Mouse (Mus musculus) MEL (cell line): ENCODE results near the gene Sptbn4. TPM values are rescaled to one million over a fixed set of nuclear protein-coding genes. Genes with fewer than 3 reads are reported as not detected.

Experiments
- DNase-seq: peaks from one replicate; pipeline ENCODE4 v3.0.0; 2011; ENCODE audit warnings: low read depth, low spot score
- H3K27ac ChIP-seq: 2 replicates; pipeline ENCODE4 v1.5.1; 2012; ENCODE audit warnings: low read depth, mild to moderate bottlenecking, control low read depth, low read length, moderate library complexity; ENCODE audit not compliant: control insufficient read depth
- H3K27me3 ChIP-seq, 2 experiments: fragments of 150-350 bp in 1 of 2; sonication (generic) in 1 of 2; 2 replicates each; pipeline ENCODE4 v1.6.1; 2012; ENCODE audit warnings: low read length in 2 of 2, mild to moderate bottlenecking in 2 of 2, improper control_type of control experiment in 1 of 2, moderate library complexity in 1 of 2; ENCODE audit not compliant: insufficient read depth in 2 of 2, control insufficient read depth in 1 of 2
- H3K36me3 ChIP-seq, 2 experiments: 2 replicates each; pipeline ENCODE4 v1.6.1; 2012 to 2014; ENCODE audit warnings: low read length in 2 of 2, improper control_type of control experiment in 1 of 2, inconsistent platforms in 1 of 2, mild to moderate bottlenecking in 1 of 2; ENCODE audit not compliant: insufficient read depth in 2 of 2, control insufficient read depth in 1 of 2
- H3K4me1 ChIP-seq, 2 experiments: fragments of 150-350 bp in 1 of 2; sonication (generic) in 1 of 2; 2 replicates each; pipeline ENCODE4 v1.6.1; 2012; ENCODE audit warnings: low read length in 2 of 2, improper control_type of control experiment in 1 of 2, mild to moderate bottlenecking in 1 of 2; ENCODE audit not compliant: insufficient read depth in 2 of 2, control insufficient read depth in 1 of 2
- H3K4me3 ChIP-seq, 2 experiments: fragments of 150-350 bp in 1 of 2; sonication (generic) in 1 of 2; 2 replicates each; pipeline ENCODE4 v1.5.1; 2012; ENCODE audit warnings: low read depth in 2 of 2, low read length in 2 of 2, mild to moderate bottlenecking in 2 of 2, moderate library complexity in 2 of 2, control low read depth in 1 of 2, improper control_type of control experiment in 1 of 2; ENCODE audit not compliant: control insufficient read depth in 1 of 2, insufficient read depth in 1 of 2
- H3K79me2 ChIP-seq: 2 replicates; pipeline ENCODE4 v1.6.1; 2012; ENCODE audit warnings: mild to moderate bottlenecking, low read length, moderate library complexity; ENCODE audit not compliant: control insufficient read depth, poor library complexity, insufficient read depth
- H3K9ac ChIP-seq: 2 replicates; pipeline ENCODE4 v1.6.1; 2012; ENCODE audit warnings: low read depth, mild to moderate bottlenecking, control low read depth, low read length, moderate library complexity; ENCODE audit not compliant: control insufficient read depth, poor library complexity, severe bottlenecking
- H3K9me3 ChIP-seq: fragments of 150-350 bp; sonication (generic); replicated peaks from 2 replicates; pipeline ENCODE4 v1.6.1; 2012; ENCODE audit warnings: mild to moderate bottlenecking, low read length, improper control_type of control experiment, moderate library complexity; ENCODE audit not compliant: insufficient read depth
- BHLHE40 ChIP-seq: IDR thresholded peaks from 2 replicates; pipeline ENCODE4 v1.6.1; 2012; ENCODE audit warnings: low read depth, mild to moderate bottlenecking, inconsistent platforms, low read length, improper control_type of control experiment, borderline replicate concordance
- CHD2 ChIP-seq: IDR thresholded peaks from 2 replicates; pipeline ENCODE4 v1.6.1; 2011; ENCODE audit warnings: low read length, improper control_type of control experiment
- CTCF ChIP-seq, 3 experiments: IDR thresholded peaks in 2 of 3; conservative IDR thresholded peaks in 1 of 3; 2 replicates each; pipeline ENCODE4 v1.5.1; 2011 to 2012; ENCODE audit warnings: low read length in 3 of 3, low read depth in 2 of 3, mild to moderate bottlenecking in 2 of 3, improper control_type of control experiment in 1 of 3, inconsistent platforms in 1 of 3, mixed read lengths in 1 of 3, moderate library complexity in 1 of 3; ENCODE audit not compliant: control insufficient read depth in 1 of 3, insufficient read depth in 1 of 3, poor library complexity in 1 of 3, severe bottlenecking in 1 of 3
- E2F4 ChIP-seq: IDR thresholded peaks from 2 replicates; pipeline ENCODE4 v1.6.1; 2011; ENCODE audit warnings: low read depth, low read length, improper control_type of control experiment, borderline replicate concordance
- ELF1 ChIP-seq: IDR thresholded peaks from 2 replicates; pipeline ENCODE4 v1.6.1; 2014; ENCODE audit warnings: low read depth, mild to moderate bottlenecking, inconsistent platforms, low read length, improper control_type of control experiment, moderate library complexity
- EP300 ChIP-seq, 2 experiments: IDR thresholded peaks; 2 replicates each; pipeline ENCODE4 v1.6.1; 2011; ENCODE audit warnings: improper control_type of control experiment in 2 of 2, low read length in 2 of 2, low read depth in 1 of 2, mild to moderate bottlenecking in 1 of 2
- ETS1 ChIP-seq: IDR thresholded peaks from 2 replicates; pipeline ENCODE4 v1.6.1; 2012; ENCODE audit warnings: low read depth, mild to moderate bottlenecking, inconsistent platforms, low read length, improper control_type of control experiment, moderate library complexity
- GABPA ChIP-seq: IDR thresholded peaks from 2 replicates; pipeline ENCODE4 v1.6.1; 2012; ENCODE audit warnings: low read depth, mild to moderate bottlenecking, inconsistent platforms, low read length, improper control_type of control experiment, moderate library complexity
- HCFC1 ChIP-seq: IDR thresholded peaks from 2 replicates; pipeline ENCODE4 v1.6.1; 2012; ENCODE audit warnings: low read depth, mild to moderate bottlenecking, inconsistent platforms, low read length, improper control_type of control experiment, moderate library complexity
- JUND ChIP-seq: IDR thresholded peaks from 2 replicates; pipeline ENCODE4 v1.6.1; 2011; ENCODE audit warnings: low read depth, mild to moderate bottlenecking, improper control_type of control experiment, low read length
- KAT2A ChIP-seq: conservative IDR thresholded peaks from 2 replicates; pipeline ENCODE4 v1.6.1; 2012; ENCODE audit warnings: low read depth, low read length, improper control_type of control experiment, inconsistent platforms
- MAX ChIP-seq: IDR thresholded peaks from 2 replicates; pipeline ENCODE4 v1.6.1; 2011; ENCODE audit warnings: low read length, improper control_type of control experiment
- MAZ ChIP-seq: IDR thresholded peaks from 2 replicates; pipeline ENCODE4 v1.6.1; 2012; ENCODE audit warnings: low read depth, mild to moderate bottlenecking, inconsistent platforms, low read length, improper control_type of control experiment
- MEF2A ChIP-seq: IDR thresholded peaks from 2 replicates; pipeline ENCODE4 v1.6.1; 2014; ENCODE audit warnings: low read depth, mild to moderate bottlenecking, inconsistent platforms, low read length, improper control_type of control experiment; ENCODE audit not compliant: poor library complexity, insufficient replicate concordance, severe bottlenecking; ENCODE audit errors: extremely low read depth
- MYB ChIP-seq: IDR thresholded peaks from 2 replicates; pipeline ENCODE4 v1.6.1; 2011; ENCODE audit warnings: mild to moderate bottlenecking, low read depth, low read length, improper control_type of control experiment
- MYC ChIP-seq: IDR thresholded peaks from 2 replicates; pipeline ENCODE4 v1.6.1; 2011; ENCODE audit warnings: low read depth, mild to moderate bottlenecking, low read length, improper control_type of control experiment, moderate library complexity
- POLR2AphosphoS2 ChIP-seq: IDR thresholded peaks from 2 replicates; pipeline ENCODE4 v1.6.1; 2011; ENCODE audit warnings: low read length, improper control_type of control experiment
- POLR2AphosphoS5 ChIP-seq: IDR thresholded peaks from 2 replicates; pipeline ENCODE4 v1.6.1; 2012; ENCODE audit warnings: low read depth, borderline replicate concordance, mild to moderate bottlenecking, inconsistent platforms, low read length, moderate library complexity, mixed read lengths
- RAD21 ChIP-seq: IDR thresholded peaks from 2 replicates; pipeline ENCODE4 v1.6.1; 2011; ENCODE audit warnings: mild to moderate bottlenecking, low read depth, low read length, improper control_type of control experiment
- RCOR1 ChIP-seq: IDR thresholded peaks from 2 replicates; pipeline ENCODE4 v1.6.1; 2012; ENCODE audit warnings: low read depth, mild to moderate bottlenecking, inconsistent platforms, low read length, improper control_type of control experiment
- SMC3 ChIP-seq: IDR thresholded peaks from 2 replicates; pipeline ENCODE4 v1.6.1; 2011; ENCODE audit warnings: low read depth, low read length, improper control_type of control experiment
- TCF12 ChIP-seq: IDR thresholded peaks from 2 replicates; pipeline ENCODE4 v1.6.1; 2014; ENCODE audit warnings: low read depth, mild to moderate bottlenecking, inconsistent platforms, low read length, improper control_type of control experiment, moderate library complexity
- UBTF ChIP-seq: IDR thresholded peaks from 2 replicates; pipeline ENCODE4 v1.6.1; 2012; ENCODE audit warnings: low read depth, mild to moderate bottlenecking, inconsistent platforms, low read length, improper control_type of control experiment, moderate library complexity, borderline replicate concordance; ENCODE audit not compliant: insufficient read depth
- USF1 ChIP-seq: IDR thresholded peaks from 2 replicates; pipeline ENCODE4 v1.6.1; 2014; ENCODE audit warnings: low read depth, mild to moderate bottlenecking, inconsistent platforms, low read length, improper control_type of control experiment, moderate library complexity
- ZC3H11A ChIP-seq: IDR thresholded peaks from 2 replicates; pipeline ENCODE4 v1.6.1; 2012; ENCODE audit warnings: low read depth, mild to moderate bottlenecking, inconsistent platforms, low read length, improper control_type of control experiment
- ZKSCAN1 ChIP-seq: IDR thresholded peaks from 2 replicates; pipeline ENCODE4 v1.6.1; 2012; ENCODE audit warnings: low read depth, mild to moderate bottlenecking, inconsistent platforms, low read length, improper control_type of control experiment, moderate library complexity
- ZNF384 ChIP-seq: IDR thresholded peaks from 2 replicates; pipeline ENCODE4 v1.6.1; 2012; ENCODE audit warnings: low read depth, mild to moderate bottlenecking, inconsistent platforms, low read length, improper control_type of control experiment
- polyA plus RNA-seq, 2 experiments: library from polyadenylated mRNA; stranded (reverse) in 1 of 2; unstranded in 1 of 2; fragments of >175 nt in 1 of 2; fragments of >200 nt in 1 of 2; gene quantifications; 2 replicates each; pipeline versions ENCODE4 v1.2.1 to v1.2.4; 2012; ENCODE audit warnings: low replicate concordance in 2 of 2, low read depth in 1 of 2; ENCODE audit not compliant: insufficient read length in 2 of 2, insufficient read depth in 1 of 2, missing spikeins in 1 of 2
- total RNA-seq: library from RNA; depleted of rRNA; stranded (reverse); fragments of 300-350 nt; gene quantifications from 2 replicates; pipeline ENCODE4 v1.2.3, GENCODE M21; 2012

The Sptbn4 gene
- total and polyA plus RNA-seq, 3 experiments: 0.19 to 0.68 TPM; not detected in 1

DNA sequence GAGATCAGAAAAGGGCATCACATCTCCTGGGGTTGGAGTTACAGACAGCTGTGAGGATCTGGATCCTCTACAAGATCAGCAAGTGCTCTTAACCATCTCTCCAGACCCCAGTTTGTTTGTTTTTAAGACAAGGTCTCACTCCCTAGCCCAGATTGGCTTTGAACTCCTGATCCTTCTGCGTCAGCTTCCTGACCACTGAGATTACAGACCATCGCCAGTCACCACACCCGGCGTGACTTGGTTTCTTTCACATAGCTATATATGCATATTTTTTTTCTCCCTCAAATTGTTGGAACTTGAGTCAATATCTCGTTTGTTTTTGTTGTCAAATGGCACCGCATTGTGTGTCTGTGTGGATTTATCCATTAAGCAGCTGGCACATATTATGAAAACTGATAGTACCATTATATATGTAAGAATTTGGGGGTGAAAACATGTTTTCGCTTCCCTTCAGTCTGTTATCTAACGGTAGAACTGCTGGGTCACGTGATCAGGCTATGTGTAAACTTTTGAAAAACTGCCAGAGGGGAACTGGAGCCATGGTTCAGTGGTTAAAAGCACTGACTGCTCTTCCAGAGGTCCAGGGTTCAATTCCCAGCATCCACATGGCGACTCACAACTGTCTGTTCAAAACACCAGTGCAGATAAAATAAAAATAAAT, 7.1 kb upstream of the Sptbn4 start (continued):
- peak; percentile 91 for TF ChIP-seq MYB
- no peak for TF ChIP-seq ZKSCAN1
- no peak for TF ChIP-seq SMC3
- TF ChIP-seq, all 39 proteins: peak for 17

DNA sequence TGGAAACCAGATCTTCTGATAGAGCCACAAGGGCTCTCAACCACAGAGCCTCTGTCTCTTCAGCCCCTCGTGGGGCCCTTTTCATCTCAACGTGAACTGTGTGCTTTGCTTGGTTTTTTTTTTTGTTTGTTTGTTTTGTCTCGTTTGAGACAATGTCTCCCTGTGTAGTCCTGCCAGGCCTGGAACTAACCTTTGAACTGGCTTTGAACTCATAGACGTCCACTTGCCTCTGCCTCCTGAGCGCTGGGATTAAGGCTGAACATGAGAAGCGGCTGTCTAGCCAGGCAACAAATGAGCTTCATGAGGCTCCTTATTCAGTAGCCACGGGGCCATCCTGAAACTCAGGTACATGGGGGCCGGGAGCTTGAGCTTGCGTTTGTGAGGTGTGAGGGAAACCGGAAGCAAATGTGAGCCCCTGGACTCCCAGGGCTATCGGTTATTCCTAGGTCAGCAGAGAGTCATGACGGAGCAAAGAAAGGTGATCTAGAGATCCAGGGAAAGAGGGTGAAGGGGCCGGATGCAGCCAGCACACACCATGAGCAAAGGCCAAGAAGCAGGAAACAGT, 4.8 kb upstream of the Sptbn4 start:
- peaks cover 0 to 47% of the 10 kb centered on the region in 2 experiments; a peak in 3 of 4 replicates for H3K36me3 ChIP-seq
- no peak for TF ChIP-seq MYC
- TF ChIP-seq ELF1: no peak
- TF ChIP-seq E2F4: no peak
- no peak for TF ChIP-seq ZC3H11A
- TF ChIP-seq, all 39 proteins: peak for 0
- no peak for DNase-seq
- Histone ChIP-seq H3K79me2 (peaks cover 24% of the 10 kb centered on the region), H3K4me1 (peaks cover 8 to 26% of the 10 kb centered on the region in 2 experiments), H3K27me3 (no peaks in the 10 kb centered on the region), H3K27ac (no peak overlapping the region), H3K9me3 (no peaks in the 10 kb centered on the region), H3K4me3 (no peak overlapping the region), H3K9ac (no peak overlapping the region)

- Histone ChIP-seq H3K36me3 (peaks cover 0 to 45% of the 10 kb centered on the region in 2 experiments; a peak in 3 of 4 replicates), H3K79me2 (peaks cover 21% of the 10 kb centered on the region), H3K27me3 (no peaks in the 10 kb centered on the region), H3K9me3 (no peaks in the 10 kb centered on the region), H3K9ac (no peak overlapping the region), H3K4me1 (peaks cover 8 to 31% of the 10 kb centered on the region in 2 experiments), H3K4me3 (no peak overlapping the region), H3K27ac (no peak overlapping the region)
- peak; percentile 51 for DNase-seq
- TF ChIP-seq MEF2A (no peak), ETS1 (peak; percentile 53; the same call in 1 of the 2 replicates), ZNF384 (no peak), HCFC1 (no peak), POLR2AphosphoS2 (no peak), EP300 (IDR thresholded peaks at IDR 0.05; ENCODE audit: low read depth in 1 of 2, low read length in 2 of 2) (peak in 1 of 2 experiments; percentile 47; a peak in 1 of 4 replicates), E2F4 (no peak), CTCF (IDR thresholded peaks at IDR 0.05 in 2 of 3, conservative IDR thresholded peaks at IDR 0.05 in 1 of 3; ENCODE audit: control insufficient read depth in 1 of 3, insufficient read depth in 1 of 3, low read depth in 2 of 3, low read length in 3 of 3, poor library complexity in 1 of 3, severe bottlenecking in 1 of 3) (no peak), JUND (no peak), ELF1 (no peak), CHD2 (no peak), USF1 (no peak), SMC3 (no peak), ZKSCAN1 (no peak), POLR2AphosphoS5 (no peak), UBTF (no peak), GABPA (no peak), BHLHE40 (no peak), KAT2A (no peak), TCF12 (peak; percentile 78), MYB (no peak), ZC3H11A (no peak), RCOR1 (peak; percentile 97), MAX (no peak), MAZ (no peak), RAD21 (no peak)
Measured at GRCm38 (mm10) chr7:27451359-27451758, 3.9 kb upstream of the Sptbn4 start.
